Mouse (Mus musculus): ENCODE results near the gene Fcho1.
"Not testable (repeated sequence)": the region's sequence is repeated elsewhere in the genome, so short reads cannot be mapped to it uniquely, and the experiment has no call there.

Gene Fcho1

GRCm38 (mm10) chr8:71719928-71720457, 5.5 kb downstream of the Fcho1 start:
- in situ Hi-C loops (cut with MboI; ENCODE audit: unreplicated experiment in 2 of 2) = loop anchor here in 1 of 2 experiments (25.0 kb wide), 1 partner anchor 583 kb away; no protein-coding TSS in a partner anchor

GRCm38 (mm10) chr8:71719218-71719617, 6.3 kb downstream of the Fcho1 start:
- in situ Hi-C loops (cut with MboI; ENCODE audit: unreplicated experiment in 2 of 2) = loop anchor here in 1 of 2 experiments (25.0 kb wide), 1 partner anchor 582 kb away; no protein-coding TSS in a partner anchor

- in situ Hi-C loops (cut with MboI; ENCODE audit: unreplicated experiment in 2 of 2) = loop anchor here in 1 of 2 experiments (25.0 kb wide), 1 partner anchor 581 kb away; no protein-coding TSS in a partner anchor
These were observed 7.3 kb downstream of the Fcho1 start for GRCm38 (mm10) chr8:71718252-71718651.

- in situ Hi-C loops (cut with MboI; ENCODE audit: unreplicated experiment in 2 of 2) = loop anchor here in 1 of 2 experiments (25.0 kb wide), 1 partner anchor 580 kb away; no protein-coding TSS in a partner anchor
These were observed 8.4 kb downstream of the Fcho1 start for GRCm38 (mm10) chr8:71717096-71717495.

- in situ Hi-C loops (cut with MboI; ENCODE audit: unreplicated experiment in 2 of 2) = loop anchor here in 1 of 2 experiments (25.0 kb wide), 1 partner anchor 579 kb away; no protein-coding TSS in a partner anchor
These were observed 8.9 kb downstream of the Fcho1 start for GRCm38 (mm10) chr8:71716561-71717053.

- in situ Hi-C loops (cut with MboI; ENCODE audit: unreplicated experiment in 2 of 2) = loop anchor here in 1 of 2 experiments (25.0 kb wide), 1 partner anchor 578 kb away; no protein-coding TSS in a partner anchor
These were observed 10.0 kb downstream of the Fcho1 start for GRCm38 (mm10) chr8:71715531-71715930.

GRCm38 (mm10) chr8:71711574-71711973, 13.9 kb downstream of the Fcho1 start:
- in situ Hi-C loops (cut with MboI; ENCODE audit: unreplicated experiment in 2 of 2) = loop anchor here in 1 of 2 experiments (25.0 kb wide), 1 partner anchor 574 kb away; no protein-coding TSS in a partner anchor

- in situ Hi-C loops (cut with MboI; ENCODE audit: unreplicated experiment in 2 of 2) = loop anchor here (10.0 to 25.0 kb wide), 2 partner anchors 573 to 655 kb away; no protein-coding TSS in a partner anchor
These were observed 15.6 kb downstream of the Fcho1 start for GRCm38 (mm10) chr8:71709800-71710446.

- in situ Hi-C loops (cut with MboI; ENCODE audit: unreplicated experiment in 2 of 2) = loop anchor here (10.0 to 25.0 kb wide), 2 partner anchors 572 to 656 kb away; no protein-coding TSS in a partner anchor
These were observed 16.2 kb downstream of the Fcho1 start for GRCm38 (mm10) chr8:71709134-71709799.

- in situ Hi-C loops (cut with MboI; ENCODE audit: unreplicated experiment in 2 of 2) = loop anchor here (10.0 to 25.0 kb wide), 2 partner anchors 571 to 657 kb away; no protein-coding TSS in a partner anchor
These were observed 17.6 kb downstream of the Fcho1 start for GRCm38 (mm10) chr8:71707874-71708273.

- in situ Hi-C loops (cut with MboI; ENCODE audit: unreplicated experiment in 2 of 2) = loop anchor here (5.0 to 25.0 kb wide), 3 partner anchors 34 to 661 kb away; no protein-coding TSS in a partner anchor
These were observed 22.1 kb downstream of the Fcho1 start for GRCm38 (mm10) chr8:71703400-71703799.

GRCm38 (mm10) chr8:71702923-71703322, 22.6 kb downstream of the Fcho1 start:
- in situ Hi-C loops (cut with MboI; ENCODE audit: unreplicated experiment in 2 of 2) = loop anchor here (5.0 to 25.0 kb wide), 3 partner anchors 34 to 662 kb away; no protein-coding TSS in a partner anchor

- in situ Hi-C loops (cut with MboI; ENCODE audit: unreplicated experiment in 2 of 2) = loop anchor here (5.0 to 25.0 kb wide), 3 partner anchors 35 to 663 kb away; no protein-coding TSS in a partner anchor
These were observed 23.5 kb downstream of the Fcho1 start for GRCm38 (mm10) chr8:71702087-71702432.

GRCm38 (mm10) chr8:71701414-71702086, 24.0 kb downstream of the Fcho1 start, which contains the start of gene B3gnt3:
Gene B3gnt3, minus strand, starts transcription at chr8:71701789.
- in situ Hi-C loops (cut with MboI; ENCODE audit: unreplicated experiment in 2 of 2) = loop anchor here (5.0 to 25.0 kb wide), 3 partner anchors 36 to 663 kb away; no protein-coding TSS in a partner anchor

GRCm38 (mm10) chr8:71700493-71701269, 24.8 kb downstream of the Fcho1 start:
- in situ Hi-C loops (cut with MboI; ENCODE audit: unreplicated experiment in 2 of 2) = loop anchor here (5.0 to 25.0 kb wide), 3 partner anchors 37 to 664 kb away; no protein-coding TSS in a partner anchor

- in situ Hi-C loops (cut with MboI; ENCODE audit: unreplicated experiment in 2 of 2) = not testable (repeated sequence)
These were observed 30.1 kb downstream of the Fcho1 start for GRCm38 (mm10) chr8:71695456-71695855.

GRCm38 (mm10) chr8:71693166-71694041, 32.1 kb downstream of the Fcho1 start:
- in situ Hi-C loops (cut with MboI; ENCODE audit: unreplicated experiment in 2 of 2) = no loop called here

- in situ Hi-C loops (cut with MboI; ENCODE audit: unreplicated experiment in 2 of 2) = no loop called here
These were observed 33.0 kb downstream of the Fcho1 start for GRCm38 (mm10) chr8:71692509-71692908.

Data from v-Abl transformed pro-B cells (cell line).